Mouse (Mus musculus) ovary, postnatal 36 days (tissue): ENCODE data around the gene Swi5.

ENCODE experiments used
- DNase-seq: peaks from one replicate; pipeline ENCODE4 v3.0.0; 2022; ENCODE audit warnings: low spot score, mixed read lengths

The Swi5 gene

GRCm38 (mm10) chr2:32260635-32261034 lies 27.2 kb downstream of the Swi5 start:
- no peak for DNase-seq

GRCm38 (mm10) chr2:32259657-32260417 lies 28.0 kb downstream of the Swi5 start, which contains the start of gene Uck1:
Gene Uck1 (minus strand): TSS chr2:32260159.
- peak; percentile 88 for DNase-seq

GRCm38 (mm10) chr2:32258887-32259533 lies 28.9 kb downstream of the Swi5 start:
- no peak for DNase-seq

GRCm38 (mm10) chr2:32256273-32256672 lies 31.6 kb downstream of the Swi5 start:
- no peak for DNase-seq

GRCm38 (mm10) chr2:32254563-32254962 lies 33.3 kb downstream of the Swi5 start:
- DNase-seq = no peak

GRCm38 (mm10) chr2:32253352-32253751 lies 34.5 kb downstream of the Swi5 start:
- DNase-seq = no peak

GRCm38 (mm10) chr2:32252658-32253057 lies 35.2 kb downstream of the Swi5 start:
- peak; percentile 51 for DNase-seq

GRCm38 (mm10) chr2:32251791-32252527 lies 35.9 kb downstream of the Swi5 start:
- no peak for DNase-seq

- no peak for DNase-seq
Observed at GRCm38 (mm10) chr2:32248377-32249361, 39.2 kb downstream of the Swi5 start.

GRCm38 (mm10) chr2:32246741-32247140 lies 41.1 kb downstream of the Swi5 start:
- peak; percentile 77 for DNase-seq

- no peak for DNase-seq
Observed at GRCm38 (mm10) chr2:32242986-32243385, 44.9 kb downstream of the Swi5 start.

- DNase-seq = no peak
Observed at GRCm38 (mm10) chr2:32240591-32240990, 47.3 kb downstream of the Swi5 start.

- no peak for DNase-seq
Observed at GRCm38 (mm10) chr2:32238708-32239435, 49.0 kb downstream of the Swi5 start.

GRCm38 (mm10) chr2:32237571-32237970 lies 50.3 kb downstream of the Swi5 start:
- DNase-seq = no peak

- peak; percentile 52 for DNase-seq
Observed at GRCm38 (mm10) chr2:32236760-32237487, 51.0 kb downstream of the Swi5 start.

GRCm38 (mm10) chr2:32235886-32236759 lies 51.8 kb downstream of the Swi5 start, which contains the start of gene Pomt1:
Gene Pomt1 (plus strand): TSS chr2:32236590.
- DNase-seq = peak; percentile 91

GRCm38 (mm10) chr2:32235433-32235832 lies 52.4 kb downstream of the Swi5 start:
- no peak for DNase-seq
